Mouse (Mus musculus): Measurements from ENCODE around the gene Slx4ip.
A peak's percentile ranks its signal among the peaks of the same experiment; 100 is the strongest.

The Slx4ip gene

DNA sequence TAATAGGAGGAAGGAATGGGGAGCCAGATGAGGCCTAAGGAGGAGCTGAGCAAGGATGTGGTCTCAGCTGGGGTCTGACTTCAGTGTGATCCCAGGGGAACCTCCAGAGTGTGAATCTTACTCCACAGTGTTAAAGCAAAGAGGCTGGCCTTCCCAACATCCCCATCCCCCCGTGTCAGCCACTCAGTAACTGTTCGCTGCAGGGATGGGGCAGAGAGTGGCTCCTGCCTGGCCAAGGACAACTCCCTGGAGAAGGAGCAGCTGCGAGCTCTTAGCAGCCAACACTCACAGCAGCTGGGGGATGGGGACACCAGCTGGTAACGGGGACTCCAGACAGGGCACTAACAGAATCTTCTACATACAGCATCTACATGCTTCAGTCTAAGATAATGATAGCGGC is 210.1 kb downstream of the Slx4ip start:
- no peak for DNase-seq (ENCODE audit: low spot score)

- no peak for DNase-seq (ENCODE audit: low spot score)
Observed at GRCm38 (mm10) chr2:137107203-137107602, 216.2 kb downstream of the Slx4ip start.

DNA sequence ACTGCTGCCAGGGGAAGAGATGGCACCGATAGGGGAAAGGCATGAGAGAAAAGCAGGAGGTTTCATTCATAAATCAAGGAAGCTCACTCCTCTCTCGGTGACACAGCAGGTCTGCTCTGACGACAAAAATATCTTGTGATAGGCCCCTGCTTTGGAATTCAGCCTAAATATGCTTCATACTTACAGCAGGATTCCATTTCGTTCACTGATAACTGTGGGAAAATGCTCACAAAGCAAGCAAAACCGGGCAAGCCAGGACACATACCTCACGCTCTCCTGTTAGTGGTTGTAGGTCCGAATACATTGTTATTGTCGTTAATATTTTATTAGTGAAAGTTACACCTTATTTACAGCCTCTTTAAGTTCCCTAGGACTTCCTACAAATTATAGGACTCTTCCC is 216.9 kb downstream of the Slx4ip start:
- no peak for DNase-seq (ENCODE audit: low spot score)

DNA sequence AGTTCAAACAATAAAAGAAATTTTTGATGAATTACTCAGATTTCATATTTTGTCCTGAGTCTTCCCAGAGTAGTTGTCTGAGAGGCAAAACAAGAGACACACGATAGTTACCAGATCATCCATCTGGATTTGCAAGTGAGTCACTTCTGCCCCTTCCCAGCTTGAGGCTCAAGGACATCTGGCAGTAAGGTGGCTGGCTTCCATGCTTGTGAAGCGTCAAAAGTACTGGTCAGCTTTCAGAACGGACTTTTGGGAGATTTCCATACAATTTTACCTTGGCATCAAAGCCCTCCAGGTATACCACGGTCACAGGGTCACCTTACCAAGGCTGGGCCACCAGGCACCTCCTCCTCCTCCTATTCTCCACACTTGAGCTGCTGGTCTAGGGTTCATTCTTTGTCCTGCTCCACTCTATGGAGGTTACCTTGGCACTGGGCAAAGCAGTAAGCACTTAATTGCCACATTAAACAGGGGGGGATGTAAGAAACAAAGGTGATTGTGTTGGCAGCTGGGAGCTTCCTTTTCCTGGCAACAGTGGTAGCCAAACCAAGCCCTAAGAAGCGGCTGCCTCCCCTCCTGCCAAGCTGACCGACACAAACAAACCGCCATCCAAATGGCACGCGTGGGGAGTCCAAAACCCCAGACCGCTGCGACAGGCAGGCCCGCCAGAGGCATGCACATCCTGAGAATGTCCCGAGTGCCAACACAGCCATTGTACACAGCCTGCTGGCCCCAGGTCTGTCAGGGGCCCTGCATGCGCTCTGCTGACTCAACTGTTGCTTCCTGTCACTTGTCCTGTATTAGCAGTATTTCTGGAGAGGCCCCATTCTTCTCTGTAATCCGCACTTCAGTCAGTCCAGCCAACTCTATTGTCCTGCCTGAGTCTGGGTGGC is 218.5 kb downstream of the Slx4ip start:
- peak; percentile 15 for DNase-seq (ENCODE audit: low spot score)

DNA sequence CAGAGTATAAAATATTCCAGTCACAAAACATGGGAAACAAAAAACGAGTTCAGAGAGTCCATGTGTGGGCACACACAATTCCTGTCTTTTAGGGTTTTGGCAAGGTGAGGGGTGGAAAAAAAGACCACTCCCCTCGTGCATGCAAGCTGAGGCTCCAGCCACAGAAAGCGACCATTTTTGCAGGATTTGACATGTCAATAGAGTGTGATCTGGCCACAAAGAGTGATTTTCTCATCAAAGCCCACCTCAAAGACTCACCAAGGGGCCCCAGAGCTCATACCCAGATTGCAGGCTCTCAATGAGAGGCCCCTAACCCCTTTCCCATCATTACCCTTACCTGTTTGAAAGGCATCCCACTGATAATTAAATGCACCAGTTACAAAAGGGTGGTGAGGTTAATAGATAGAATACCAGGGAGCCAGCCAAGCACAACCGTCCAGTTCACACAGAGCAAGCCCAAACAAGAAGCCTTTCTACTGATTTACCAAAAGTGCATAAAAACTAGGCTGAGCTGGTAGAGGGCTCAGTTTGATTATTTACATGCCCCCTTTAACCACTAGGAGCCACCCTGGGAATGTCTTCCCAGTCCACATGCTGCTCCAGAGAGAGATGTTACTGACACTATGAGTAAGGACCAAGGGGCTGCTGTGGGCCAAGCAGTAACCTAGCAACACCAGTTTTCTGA is 219.3 kb downstream of the Slx4ip start:
- DNase-seq (ENCODE audit: low spot score) = no peak

DNA sequence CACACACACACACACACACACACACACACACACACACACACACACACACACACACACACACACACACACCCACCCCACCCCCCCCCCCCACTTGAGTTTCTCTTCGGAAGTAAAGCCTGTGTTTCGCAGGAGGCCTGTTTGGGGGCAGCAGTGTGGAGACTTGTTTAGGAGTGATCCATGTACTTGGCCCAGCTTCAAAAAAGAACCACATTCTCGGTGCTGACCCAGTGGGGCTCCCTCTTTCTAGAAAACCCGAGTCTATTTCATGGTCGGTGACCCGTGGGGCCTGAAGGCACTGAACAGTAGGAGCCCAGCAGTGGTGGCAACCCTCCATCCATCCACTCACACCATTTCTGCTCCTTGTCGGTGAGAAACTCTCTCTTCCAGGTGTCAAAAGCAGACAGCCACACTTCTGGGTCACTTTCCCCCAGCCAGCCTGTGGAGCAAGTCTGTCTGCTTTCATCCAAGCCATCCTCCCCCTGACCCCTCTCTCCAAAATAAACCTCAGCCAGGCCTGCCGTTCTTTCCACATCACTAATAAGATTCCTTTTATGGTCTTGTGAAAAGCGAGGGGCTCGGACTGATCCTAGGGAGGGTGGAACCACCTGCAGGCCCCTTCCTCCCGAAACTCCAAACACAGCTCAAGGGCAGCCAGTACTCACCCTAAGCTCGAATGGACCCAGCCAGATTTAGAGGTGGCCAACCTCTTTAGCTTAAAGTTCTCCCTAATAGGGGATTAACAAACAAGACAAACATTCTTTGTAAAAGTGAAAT is 222.5 kb downstream of the Slx4ip start:
- peak; percentile 7 for DNase-seq (ENCODE audit: low spot score)

DNA sequence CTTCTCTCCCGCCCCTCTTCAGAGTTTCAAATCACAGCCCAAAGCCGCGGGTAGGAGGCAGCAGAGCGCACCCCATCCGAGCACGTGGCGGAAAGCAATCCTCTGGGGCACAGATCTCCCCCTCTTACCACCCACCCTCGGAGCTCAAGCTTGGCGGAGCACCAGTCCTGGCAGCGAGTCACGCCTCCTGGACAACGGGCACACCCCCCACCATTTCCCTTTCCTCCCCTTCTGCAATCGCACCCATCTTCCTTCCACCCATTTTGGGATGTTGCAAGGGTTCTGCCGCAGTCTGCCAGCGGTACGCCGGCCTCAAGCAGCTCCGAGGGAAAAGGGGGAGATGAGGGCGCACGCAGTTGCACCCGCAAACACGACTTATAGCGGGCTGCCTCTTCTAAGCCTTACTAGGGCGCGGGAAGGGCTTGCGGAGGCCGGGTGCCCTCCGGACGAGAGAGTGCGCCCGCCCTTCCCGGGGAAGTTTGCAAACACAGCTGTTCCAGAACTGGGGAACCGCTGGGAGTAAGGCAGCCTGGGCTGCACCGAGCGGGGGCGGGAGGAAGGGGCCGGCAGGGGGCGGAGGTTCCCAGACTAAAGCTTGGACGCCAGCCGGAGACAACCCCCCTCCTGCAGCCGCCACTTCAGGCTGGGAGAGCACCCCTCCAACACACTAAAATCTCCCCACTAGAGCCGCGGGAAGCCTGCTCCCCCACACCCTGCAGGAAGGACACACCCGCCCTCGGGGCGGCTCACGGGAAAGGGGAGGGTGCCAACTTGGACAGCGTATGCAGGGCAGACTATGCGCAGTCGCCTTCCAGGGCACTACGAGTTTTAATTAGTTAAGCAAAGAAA is 223.5 kb downstream of the Slx4ip start:
- DNase-seq (ENCODE audit: low spot score) = peak; percentile 79

GRCm38 (mm10) chr2:137115241-137116024 is 224.4 kb downstream of the Slx4ip start:
- no peak for DNase-seq (ENCODE audit: low spot score)

GRCm38 (mm10) chr2:137116025-137116674 is 225.1 kb downstream of the Slx4ip start, which contains the start of gene Jag1:
TSS of gene Jag1 (minus strand) at chr2:137116644.
- DNase-seq (ENCODE audit: low spot score) = peak; percentile 8

DNA sequence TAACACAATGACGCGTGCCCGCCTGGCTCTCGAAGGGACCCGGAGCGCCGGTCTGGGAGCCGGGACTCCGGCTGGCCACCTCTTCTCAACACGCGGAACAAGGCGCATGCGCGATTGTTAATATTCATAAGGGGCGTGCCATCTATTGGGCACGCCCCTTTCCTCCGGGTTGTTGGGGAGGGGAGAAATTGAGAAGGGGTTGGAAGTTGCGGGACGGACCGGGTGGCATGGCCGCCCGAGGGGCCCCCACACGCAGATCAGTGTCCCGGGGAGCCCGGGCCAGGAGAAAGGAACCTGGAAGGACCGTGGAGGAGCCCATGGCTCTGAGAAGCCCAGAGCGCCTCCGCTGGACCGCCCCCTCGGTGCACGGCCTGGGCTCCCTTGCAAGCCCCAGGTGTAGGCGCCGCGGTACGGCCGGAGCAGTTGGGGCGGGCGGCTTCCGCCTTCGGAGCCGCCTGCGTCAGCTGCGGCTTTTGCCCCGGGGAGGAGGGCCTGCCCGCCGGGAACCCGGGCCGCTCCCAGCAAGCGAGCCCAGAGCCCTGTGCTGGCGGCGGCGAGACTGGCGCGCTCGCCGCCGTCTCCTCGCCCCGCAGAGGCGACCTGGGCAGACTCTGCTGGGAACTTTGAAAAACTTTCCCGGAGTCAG is 225.8 kb downstream of the Slx4ip start:
- peak; percentile 87 for DNase-seq (ENCODE audit: low spot score)

- DNase-seq (ENCODE audit: low spot score) = peak; percentile 76
Observed at GRCm38 (mm10) chr2:137117321-137117690, 226.3 kb downstream of the Slx4ip start.
